Mouse (Mus musculus): ENCODE results near the gene Pbld2.

- TF ChIP-seq CTCF (IDR thresholded peaks at IDR 0.05; ENCODE audit: low read depth): no peak
- TF ChIP-seq EP300 (optimal IDR thresholded peaks at IDR 0.05): no peak
Observed at GRCm38 (mm10) chr10:63014168-63014567, 9.9 kb upstream of the Pbld2 start.

All from stomach, postnatal 0 days (tissue).